ENCODE assay signal across 12 mouse cellular contexts in genomic region chr6:134222248-134222929, GRCm38 (mm10).
DNase-seq lines count a peak whose midpoint lies in the region; ATAC-seq lines count a peak whose summit lies in the region.
"Had no signal": no experiment of that assay in that cellular context is flagged by ENCODE, and none has a peak within 500 bp of the region (broad histone marks: within the 10 kb centered on the region; RNA-seq: fewer than 3 reads in every experiment).

No protein-coding gene starts in this region.

- H3K4me3 ChIP-seq in heart, embryonic 10.5 days, result no peak overlapping the region
- H3K4me3 ChIP-seq in kidney, embryonic 15.5 days (replicated peaks), result no peak overlapping the region
- H3K4me3 ChIP-seq in midbrain, embryonic 15.5 days, result no peak overlapping the region

- no peaks in the 10 kb centered on the region for H3K9me3 ChIP-seq in heart, embryonic 10.5 days
- no peaks in the 10 kb centered on the region for H3K9me3 ChIP-seq in kidney, embryonic 15.5 days (replicated peaks)
- H3K9me3 ChIP-seq in midbrain, embryonic 15.5 days, result no peaks in the 10 kb centered on the region

- peaks cover 14% of the 10 kb centered on the region for H3K36me3 ChIP-seq in heart, embryonic 10.5 days
- peaks cover 15% of the 10 kb centered on the region; the same call in 1 of the 2 replicates for H3K36me3 ChIP-seq in kidney, embryonic 15.5 days
- no peaks in the 10 kb centered on the region for H3K36me3 ChIP-seq in midbrain, embryonic 15.5 days (replicated peaks)

- peaks cover 42% of the 10 kb centered on the region for H3K4me1 ChIP-seq in heart, embryonic 10.5 days
- H3K4me1 ChIP-seq in kidney, embryonic 15.5 days, result peaks cover 46% of the 10 kb centered on the region
- H3K4me1 ChIP-seq in midbrain, embryonic 15.5 days, result peaks cover 14% of the 10 kb centered on the region

- WGBS in heart, embryonic 10.5 days, result 62% methylated on average over 8 of the region's 8 CpGs
- 61% methylated on average over 8 of the region's 8 CpGs for WGBS in kidney, embryonic 15.5 days
- 41% methylated on average over 8 of the region's 8 CpGs for WGBS in midbrain, embryonic 15.5 days

- H3K27ac ChIP-seq in heart, embryonic 10.5 days, result peak overlapping the region; percentile 29; the same call in 1 of the 2 replicates
- peak overlapping the region; percentile 73 for H3K27ac ChIP-seq in kidney, embryonic 15.5 days
- no peak overlapping the region for H3K27ac ChIP-seq in midbrain, embryonic 15.5 days

- peak; percentile 60 for ATAC-seq in kidney, embryonic 15.5 days (replicated peaks; ENCODE audit: low FRiP score)
- no peak for ATAC-seq in midbrain, embryonic 15.5 days (replicated peaks)
- ATAC-seq: inflammation-experienced regulatory T-cells, adult 6 months had no signal

- no peak overlapping the region for H3K4me2 ChIP-seq in kidney, embryonic 15.5 days
- no peak overlapping the region for H3K4me2 ChIP-seq in midbrain, embryonic 15.5 days

- no peaks in the 10 kb centered on the region for H3K27me3 ChIP-seq in heart, embryonic 10.5 days (ENCODE audit: insufficient read depth, poor library complexity, severe bottlenecking)
- H3K27me3 ChIP-seq in kidney, embryonic 15.5 days, result no peaks in the 10 kb centered on the region
- no peaks in the 10 kb centered on the region for H3K27me3 ChIP-seq in midbrain, embryonic 15.5 days (replicated peaks)

- DNase-seq in heart, embryonic 10.5 days (ENCODE audit: low spot score), result no peak
- DNase-seq in heart, postnatal 10 days, result no peak
- peak; percentile 42 for DNase-seq in urinary bladder, postnatal 14 days (ENCODE audit: low spot score)
- DNase-seq in urinary bladder, postnatal 10 days (ENCODE audit: low spot score), result no peak
- DNase-seq in spleen, postnatal 4 days (ENCODE audit: low spot score in 2 of 2), result no peak
- DNase-seq in right cerebral cortex, postnatal 4 days, result no peak
- DNase-seq: cerebellum, postnatal 36 days; right cerebral cortex, adult 18-20 months; thymus, adult 18-20 months had no signal

- H3K9ac ChIP-seq in kidney, embryonic 15.5 days, result no peak overlapping the region
- no peak overlapping the region for H3K9ac ChIP-seq in midbrain, embryonic 15.5 days

- intact Hi-C loops in heart, postnatal 10 days (cut with DNase I), result no loop called here
